Mouse (Mus musculus): ENCODE results near the gene Prelid3b.

Gene Prelid3b

GRCm38 (mm10) chr2:174472818-174473549 lies at the start of gene Prelid3b:
Gene Prelid3b (minus strand): TSS chr2:174473081.
- in situ Hi-C loops (cut with MboI, MseI), result loop anchor here (5.0 to 25.0 kb wide), 2 partner anchors 36 to 811 kb away; partner anchors contain the start of genes Ctsz and Rab22a

DNA sequence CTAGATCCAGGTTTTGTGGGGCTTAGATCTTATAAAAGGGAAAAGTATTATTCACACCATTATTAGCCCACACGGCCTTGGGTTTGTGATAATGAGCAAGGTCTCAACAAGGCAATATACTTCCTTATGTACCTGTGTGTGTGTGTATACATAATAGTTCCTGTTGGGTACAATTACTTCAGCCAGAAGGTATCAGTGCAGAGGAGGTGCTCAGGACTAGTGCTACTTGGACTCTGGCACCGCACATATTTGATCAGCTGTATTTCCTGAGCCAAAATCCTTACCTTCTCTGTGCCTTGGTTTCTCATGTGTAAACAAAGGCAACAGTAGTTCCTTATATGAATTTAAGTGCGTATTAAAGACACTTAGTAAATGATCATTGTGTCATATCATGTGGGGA lies 49.3 kb upstream of the Prelid3b start:
- in situ Hi-C loops (cut with MboI, MseI), result no loop called here

DNA sequence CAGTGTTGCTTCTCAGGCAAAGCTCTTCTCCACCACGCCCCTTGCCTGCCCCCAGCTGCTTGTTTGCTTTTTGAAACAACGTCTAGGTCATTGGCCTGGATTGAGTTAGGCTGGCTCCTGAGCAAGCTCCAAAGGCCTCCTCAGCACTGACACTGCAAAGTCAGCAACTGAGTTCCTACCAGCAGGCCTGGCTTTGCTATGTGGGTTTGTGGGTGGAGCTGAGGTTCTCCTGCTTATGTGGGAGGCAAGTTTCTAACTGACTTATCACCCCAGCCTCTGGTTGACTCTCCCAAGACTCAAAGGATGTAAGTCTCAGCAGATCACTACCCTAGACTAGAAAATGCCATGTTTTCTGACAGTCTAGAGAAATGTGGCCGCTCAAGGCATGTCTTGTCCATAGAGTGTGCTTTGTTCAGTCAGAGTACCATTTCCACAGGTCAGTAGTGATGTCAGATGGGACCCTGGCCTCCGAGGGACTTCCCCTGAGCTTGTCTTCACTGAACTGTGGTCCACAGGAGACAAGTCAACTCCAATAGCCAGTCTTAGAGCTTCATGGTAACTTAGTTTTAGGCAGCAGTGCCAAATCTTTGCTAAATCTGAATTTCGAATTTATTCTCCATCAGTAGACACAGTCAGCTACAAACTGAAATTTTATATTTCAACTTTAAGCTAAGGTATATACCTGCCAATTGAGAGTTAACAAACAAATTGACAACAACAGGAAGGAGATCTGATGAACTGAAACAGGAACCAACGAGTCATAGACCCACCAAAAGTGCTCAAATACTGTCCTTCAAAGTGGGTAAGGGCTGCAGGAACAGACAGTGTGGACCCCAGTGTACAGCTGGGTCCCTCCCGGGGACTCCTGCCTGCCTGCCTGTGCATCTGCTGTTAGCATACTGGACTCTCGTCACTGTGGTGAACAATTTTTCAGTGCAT lies 44.5 kb upstream of the Prelid3b start:
- in situ Hi-C loops (cut with MboI, MseI), result no loop called here

- in situ Hi-C loops (cut with MboI, MseI), result no loop called here
These were observed 42.0 kb upstream of the Prelid3b start for GRCm38 (mm10) chr2:174514887-174515286.

- in situ Hi-C loops (cut with MboI, MseI), result no loop called here
These were observed 40.9 kb upstream of the Prelid3b start for GRCm38 (mm10) chr2:174513827-174514226.

GRCm38 (mm10) chr2:174509825-174510224 lies 36.9 kb upstream of the Prelid3b start:
- in situ Hi-C loops (cut with MboI, MseI), result no loop called here

DNA sequence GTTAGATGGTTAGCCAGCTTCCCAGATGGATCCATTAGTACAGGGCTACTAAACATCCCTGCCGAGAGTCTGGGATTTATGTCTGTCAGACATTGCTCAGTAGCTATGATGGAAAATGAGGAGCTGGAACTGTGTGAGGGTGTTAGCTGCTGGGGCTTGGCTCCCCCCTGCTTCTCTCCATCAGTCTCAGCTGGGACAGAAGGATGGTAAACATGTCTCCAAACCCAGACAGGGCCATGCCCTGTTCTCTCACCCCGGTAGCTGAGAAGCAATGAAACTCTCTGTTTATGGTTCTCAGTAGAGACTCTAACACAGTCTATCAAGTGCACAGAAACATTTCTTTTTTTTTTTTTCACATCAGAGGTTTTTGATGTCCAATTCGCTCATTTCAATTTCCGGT lies 35.1 kb upstream of the Prelid3b start:
- in situ Hi-C loops (cut with MboI, MseI), result no loop called here

DNA sequence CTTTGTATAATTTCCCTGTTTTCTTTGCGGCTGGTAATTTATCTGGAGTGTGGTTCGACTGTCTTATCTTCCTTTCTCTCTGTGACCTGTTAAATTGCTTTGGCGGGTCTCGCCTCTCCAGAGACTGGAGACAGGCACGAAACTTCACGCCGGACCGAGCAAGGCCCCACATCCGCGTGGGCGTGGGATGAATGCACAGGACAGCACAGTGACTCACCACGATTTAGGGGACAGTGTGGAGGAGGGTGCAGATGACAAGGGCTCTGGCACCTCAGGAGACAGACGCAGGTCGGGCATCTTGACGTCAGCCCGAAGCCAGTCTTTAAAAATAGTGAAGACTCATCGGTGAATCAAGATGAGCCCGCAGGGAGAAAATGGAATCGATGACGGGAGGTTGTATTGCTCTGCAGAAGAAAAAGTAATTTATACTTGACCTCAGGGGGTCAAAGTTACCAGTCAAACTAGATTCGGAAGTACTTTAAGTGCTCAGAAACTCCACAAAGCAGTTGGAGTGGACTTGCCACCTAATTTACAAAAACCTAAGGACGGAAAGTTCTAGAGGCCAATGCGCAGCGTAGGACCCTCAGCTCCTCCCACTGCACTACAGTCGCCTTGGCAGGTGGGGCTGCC lies 30.1 kb upstream of the Prelid3b start:
- in situ Hi-C loops (cut with MboI, MseI), result no loop called here

- in situ Hi-C loops (cut with MboI, MseI), result no loop called here
These were observed 29.4 kb upstream of the Prelid3b start for GRCm38 (mm10) chr2:174502321-174502720.

DNA sequence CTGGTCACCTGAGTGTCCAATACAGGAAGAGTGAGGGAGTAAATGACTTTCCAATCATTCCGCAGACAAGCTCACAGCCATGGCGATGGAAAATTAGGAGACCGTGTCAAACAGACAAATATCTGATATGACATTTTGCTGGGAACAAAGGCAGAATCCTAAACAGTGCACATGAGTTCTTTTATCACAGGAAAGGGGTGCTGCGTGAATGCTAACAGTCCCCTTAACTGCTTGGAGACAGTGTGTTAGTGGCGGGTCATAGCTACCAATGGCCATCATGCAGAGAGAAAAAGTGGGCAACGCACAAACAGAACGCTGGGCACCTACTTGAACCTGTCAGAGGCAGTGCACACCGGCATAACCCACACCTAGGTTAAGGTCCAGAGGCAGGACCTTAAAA lies 28.6 kb upstream of the Prelid3b start:
- in situ Hi-C loops (cut with MboI, MseI), result no loop called here

DNA sequence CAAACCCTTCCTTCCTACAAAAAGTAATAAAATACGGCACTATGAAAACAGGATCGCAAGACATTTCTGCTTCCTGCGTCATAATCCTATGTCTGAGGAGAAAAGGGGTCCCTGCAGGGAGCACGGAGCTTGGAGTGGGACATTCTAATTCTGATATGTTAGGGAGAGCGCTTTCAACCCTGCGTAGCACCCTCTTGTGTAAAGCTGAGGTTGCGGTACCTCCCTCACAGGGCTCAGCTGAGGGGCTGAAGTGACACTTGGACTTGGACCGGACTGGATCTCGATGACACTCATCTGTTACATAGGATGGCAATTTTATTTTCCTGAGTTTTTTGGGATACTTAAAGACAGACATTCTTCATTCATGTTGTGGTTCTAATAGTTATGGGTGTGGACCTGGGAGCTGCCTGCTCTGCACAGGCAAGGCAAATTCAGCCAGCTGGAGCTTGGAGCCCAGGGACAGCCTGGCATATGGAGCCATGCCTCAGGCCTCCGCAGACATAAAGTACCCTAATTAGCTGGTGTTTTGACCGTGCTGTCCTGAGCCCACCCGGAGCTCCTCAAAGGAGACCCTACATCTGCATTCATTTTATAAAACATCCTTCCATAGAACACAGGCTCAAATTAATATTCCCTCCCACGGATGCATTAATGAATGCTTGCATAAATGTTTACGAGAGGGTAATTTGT lies 28.1 kb upstream of the Prelid3b start:
- in situ Hi-C loops (cut with MboI, MseI), result no loop called here

GRCm38 (mm10) chr2:174492858-174493257 lies 20.0 kb upstream of the Prelid3b start:
- in situ Hi-C loops (cut with MboI, MseI), result loop anchor here (25.0 kb wide), 1 partner anchor 369 kb away; no protein-coding TSS in a partner anchor

GRCm38 (mm10) chr2:174487005-174487404 lies 14.1 kb upstream of the Prelid3b start:
- in situ Hi-C loops (cut with MboI, MseI), result loop anchor here (10.0 to 25.0 kb wide), 2 partner anchors 178 to 375 kb away; no protein-coding TSS in a partner anchor

DNA sequence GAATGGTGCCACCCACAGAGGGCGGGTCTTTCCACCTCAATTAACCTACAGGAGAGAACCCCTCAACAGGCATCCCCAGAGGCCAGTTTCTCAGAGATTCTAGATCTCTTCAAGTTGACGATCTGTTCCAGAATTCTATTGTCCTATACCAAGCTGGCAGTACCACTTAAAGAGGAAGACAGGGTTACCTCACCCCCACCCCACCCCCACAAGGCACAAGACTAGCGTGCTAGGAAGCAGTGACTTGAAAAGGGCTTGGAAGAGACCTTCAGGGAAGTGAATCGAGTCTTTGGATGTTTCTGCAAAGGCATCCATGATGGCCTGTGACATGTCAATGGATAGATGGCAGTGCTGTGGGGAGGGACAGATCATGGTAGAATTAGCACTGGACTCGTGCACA lies 5.9 kb upstream of the Prelid3b start:
- in situ Hi-C loops (cut with MboI, MseI), result loop anchor here (25.0 kb wide), 1 partner anchor 384 kb away; no protein-coding TSS in a partner anchor

- in situ Hi-C loops (cut with MboI, MseI), result loop anchor here (25.0 kb wide), 1 partner anchor 385 kb away; no protein-coding TSS in a partner anchor
These were observed 4.8 kb upstream of the Prelid3b start for GRCm38 (mm10) chr2:174477543-174478319.

DNA sequence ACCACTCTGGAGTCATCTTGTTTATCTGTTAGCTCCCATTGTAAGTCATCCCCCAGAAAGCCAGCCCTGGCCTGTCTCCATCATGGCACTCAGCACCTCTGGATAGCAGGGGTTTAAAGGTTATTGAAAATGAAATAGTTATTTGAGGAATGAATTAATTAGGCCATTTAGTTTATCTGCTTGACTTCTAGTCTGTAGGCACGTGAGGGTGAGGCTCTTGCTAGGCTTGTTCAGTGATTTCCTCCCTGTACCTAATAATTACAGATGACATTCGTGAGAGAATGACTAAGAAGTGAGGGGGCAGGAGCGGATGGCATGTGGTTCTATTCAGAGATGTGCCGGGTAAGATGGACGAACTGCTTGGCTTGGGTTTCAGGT lies 658 bp upstream of the Prelid3b start:
- in situ Hi-C loops (cut with MboI, MseI), result loop anchor here (5.0 to 25.0 kb wide), 2 partner anchors 36 to 811 kb away; partner anchors contain the start of genes Ctsz and Rab22a

- in situ Hi-C loops (cut with MboI, MseI), result loop anchor here (5.0 to 25.0 kb wide), 2 partner anchors 35 to 810 kb away; partner anchors contain the start of genes Ctsz and Rab22a
These were observed 474 bp downstream of the Prelid3b start for GRCm38 (mm10) chr2:174472407-174472806.

- in situ Hi-C loops (cut with MboI, MseI), result loop anchor here (5.0 to 25.0 kb wide), 2 partner anchors 34 to 809 kb away; partner anchors contain the start of genes Ctsz and Rab22a
These were observed 2.0 kb downstream of the Prelid3b start for GRCm38 (mm10) chr2:174470786-174471405.

DNA sequence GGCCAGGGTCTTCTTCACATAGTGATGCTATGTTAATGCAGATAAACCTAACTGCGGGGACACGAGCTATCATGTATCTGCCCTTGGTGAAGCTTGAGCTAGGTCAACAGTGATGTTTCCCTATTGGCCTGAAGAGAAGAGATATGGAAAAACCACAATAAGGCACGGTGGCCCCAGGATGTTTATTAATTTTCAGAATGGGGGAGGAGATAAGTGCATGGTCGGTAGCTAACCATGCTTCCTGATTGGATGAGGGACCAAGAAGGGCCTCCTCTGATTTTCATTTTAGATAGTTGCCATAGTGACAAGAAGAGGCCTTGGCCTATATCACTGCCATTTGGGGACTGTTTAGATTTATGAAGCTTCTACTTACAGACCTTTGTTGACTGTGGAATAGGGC lies 2.5 kb downstream of the Prelid3b start:
- in situ Hi-C loops (cut with MboI, MseI), result loop anchor here (5.0 to 25.0 kb wide), 2 partner anchors 33 to 808 kb away; partner anchors contain the start of genes Ctsz and Rab22a

Measured in T-helper 1 cell (primary cell).